Mouse (Mus musculus) layer of hippocampus, adult 9-10 months (tissue): Measurements from ENCODE around the gene Zfand3.

Experiments used
- DNase-seq: peaks from one replicate; pipeline ENCODE4 v3.0.0; 2022; ENCODE audit warnings: low spot score

Zfand3 gene

DNA sequence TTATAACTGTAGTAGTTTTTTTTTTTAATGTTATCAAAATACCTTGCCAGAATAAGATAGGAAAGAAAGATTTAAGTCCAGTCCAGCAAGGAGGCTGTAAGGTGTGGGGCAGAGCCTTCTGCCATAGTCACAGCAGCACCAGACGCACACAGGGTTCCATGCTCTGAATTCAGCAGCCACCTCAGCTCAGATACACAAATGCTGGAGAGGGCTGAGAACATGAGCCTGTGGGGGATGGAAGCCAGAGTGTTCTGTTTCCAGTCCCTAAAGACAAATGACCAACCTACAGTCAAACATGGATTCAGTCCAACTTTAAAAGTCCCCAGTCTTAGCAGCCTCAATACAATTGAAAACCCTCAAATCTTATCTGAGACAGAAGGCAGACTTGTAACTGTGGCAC is 150.3 kb downstream of the Zfand3 start:
- no peak for DNase-seq

DNA sequence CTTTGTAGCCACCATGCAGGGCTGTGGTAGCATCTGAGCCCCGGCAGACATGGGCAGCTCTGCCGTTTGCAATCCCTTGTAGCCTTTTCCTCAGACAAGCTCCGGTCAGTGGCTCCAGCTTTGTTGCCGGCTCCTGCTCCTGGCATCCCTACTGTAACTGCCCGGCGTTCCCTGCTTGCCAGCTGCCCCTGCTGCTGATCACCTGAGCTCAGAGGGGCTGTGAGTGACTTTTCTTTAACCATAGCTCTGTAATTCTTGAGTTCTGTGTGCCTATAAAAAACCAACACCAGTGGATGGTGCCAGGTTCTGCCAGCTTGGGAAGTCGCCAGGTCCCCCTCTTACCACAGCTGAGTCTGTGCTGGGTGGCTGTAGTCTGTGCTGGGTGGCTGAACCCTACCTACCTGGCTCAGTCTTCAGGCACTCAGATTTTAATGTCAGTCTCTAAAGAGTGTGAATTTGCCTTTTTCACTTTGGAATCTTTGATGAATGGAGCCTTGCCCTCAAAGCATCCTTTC is 150.9 kb downstream of the Zfand3 start:
- DNase-seq, result no peak

DNA sequence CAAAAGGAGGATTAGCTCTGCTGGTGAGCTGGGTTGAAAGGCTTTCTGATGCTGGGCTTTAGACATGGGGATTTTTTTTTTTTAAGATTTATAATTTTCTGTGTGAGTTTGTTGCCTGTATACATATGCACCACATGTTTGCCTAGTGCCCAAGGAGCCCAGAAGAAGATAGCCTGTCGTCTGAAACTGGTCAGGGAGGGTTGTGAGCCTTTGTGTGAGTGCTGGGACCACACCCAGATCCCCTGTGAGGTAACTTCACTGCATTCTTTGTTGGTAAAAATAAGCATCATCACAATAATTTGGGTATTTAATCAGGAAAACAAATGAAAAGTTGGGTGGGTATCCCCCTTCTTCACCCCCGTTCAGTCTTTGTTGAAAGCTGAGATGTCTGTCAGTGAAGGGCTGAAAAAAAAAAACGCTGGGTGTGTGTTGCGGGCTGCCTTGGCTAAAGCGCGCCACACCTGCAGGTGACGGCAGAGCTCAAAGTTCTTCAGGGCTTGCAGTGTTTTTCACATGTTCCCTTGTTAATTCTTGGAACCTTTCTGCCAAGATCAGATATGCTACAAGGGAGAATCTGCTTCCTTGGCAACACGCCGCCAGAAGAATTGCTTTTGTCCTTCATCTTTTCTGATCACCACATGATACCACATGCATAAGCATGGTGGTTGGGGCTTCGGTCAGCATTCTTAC is 154.0 kb downstream of the Zfand3 start:
- DNase-seq, result no peak

DNA sequence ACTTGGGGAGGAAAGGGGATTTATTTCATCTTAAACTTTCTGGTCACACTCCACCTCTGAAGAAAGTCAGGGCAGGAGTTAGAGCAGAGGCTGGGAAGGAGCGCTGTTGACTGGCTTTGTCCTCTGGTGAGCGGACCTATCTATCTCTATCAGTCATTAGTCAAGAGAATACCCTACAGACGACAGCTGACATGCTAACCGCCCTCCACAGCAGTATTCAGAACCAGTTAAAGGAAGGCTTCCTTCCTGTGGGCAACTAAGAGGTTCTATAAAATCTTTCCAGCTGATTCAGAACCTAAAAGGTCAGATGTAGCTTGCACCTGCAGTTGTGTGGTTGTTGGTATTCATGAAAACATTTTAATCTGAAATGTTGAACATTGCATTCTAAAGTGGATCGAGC is 154.8 kb downstream of the Zfand3 start:
- no peak for DNase-seq

DNA sequence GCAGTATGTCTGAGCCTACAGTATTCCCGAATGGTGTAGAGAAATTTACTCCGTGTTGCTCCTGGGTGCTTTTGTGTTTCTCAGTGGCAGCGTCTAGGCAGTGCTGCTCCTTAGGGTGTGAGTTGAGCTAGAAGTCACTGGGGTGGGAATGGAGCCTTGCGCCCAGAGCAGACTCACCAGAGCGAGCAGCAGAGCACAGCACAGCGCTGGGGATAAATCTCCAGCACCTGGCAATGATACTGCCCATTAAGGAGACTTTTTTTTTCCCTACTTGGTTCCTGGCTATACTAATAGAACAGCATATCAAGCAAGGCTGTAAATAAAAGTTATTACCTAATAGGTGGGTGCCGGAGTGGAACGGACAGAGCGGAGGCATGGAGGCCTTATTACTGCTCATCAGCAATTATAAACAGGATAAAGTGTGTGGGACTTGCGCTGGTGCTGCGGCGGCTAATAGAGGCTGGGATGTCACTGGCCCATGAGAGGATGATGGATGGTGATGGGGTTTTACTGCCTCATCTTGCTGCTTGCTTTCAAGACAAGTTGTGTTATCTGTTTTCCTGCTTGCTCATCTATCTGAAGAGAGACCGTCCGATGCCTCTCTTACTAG is 156.4 kb downstream of the Zfand3 start:
- DNase-seq, result no peak

DNA sequence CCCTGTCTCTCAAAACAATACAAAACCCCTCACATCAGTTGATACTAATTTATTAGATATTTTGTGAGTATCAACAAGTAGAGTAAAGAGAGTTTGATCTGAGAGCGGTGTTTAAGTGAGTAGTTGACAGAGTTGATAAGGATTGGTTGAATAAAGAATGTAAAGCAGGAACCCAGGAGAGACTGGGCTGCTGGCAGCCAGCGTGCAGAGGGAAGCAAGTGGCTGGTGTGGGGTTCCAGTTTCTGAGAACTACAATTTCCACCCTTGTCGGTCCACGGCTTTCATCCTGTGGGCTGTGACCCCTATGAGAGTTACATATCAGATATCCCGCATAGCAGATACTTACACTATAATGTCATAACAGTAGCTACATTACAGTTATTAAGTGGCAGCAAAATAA is 158.4 kb downstream of the Zfand3 start:
- no peak for DNase-seq

DNA sequence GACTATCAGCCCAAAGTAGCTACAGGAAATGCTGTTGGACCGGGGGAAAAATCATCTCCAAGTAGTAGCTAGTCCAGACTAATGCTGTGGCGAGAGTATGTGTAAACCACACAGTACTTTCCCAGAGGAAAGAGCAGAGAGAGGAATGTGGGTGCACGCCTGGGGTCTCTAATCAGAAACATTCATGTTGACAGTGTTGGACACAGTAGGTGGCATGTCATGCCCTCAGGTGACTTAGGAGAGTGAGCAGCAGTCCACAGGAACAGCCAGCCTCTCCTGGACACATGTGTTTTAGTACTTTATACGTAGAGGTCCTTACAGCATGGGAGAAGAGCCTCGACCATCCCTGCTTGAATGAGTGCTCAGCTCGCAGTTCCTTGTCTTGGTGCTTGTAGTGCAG is 159.3 kb downstream of the Zfand3 start:
- DNase-seq, result no peak

DNA sequence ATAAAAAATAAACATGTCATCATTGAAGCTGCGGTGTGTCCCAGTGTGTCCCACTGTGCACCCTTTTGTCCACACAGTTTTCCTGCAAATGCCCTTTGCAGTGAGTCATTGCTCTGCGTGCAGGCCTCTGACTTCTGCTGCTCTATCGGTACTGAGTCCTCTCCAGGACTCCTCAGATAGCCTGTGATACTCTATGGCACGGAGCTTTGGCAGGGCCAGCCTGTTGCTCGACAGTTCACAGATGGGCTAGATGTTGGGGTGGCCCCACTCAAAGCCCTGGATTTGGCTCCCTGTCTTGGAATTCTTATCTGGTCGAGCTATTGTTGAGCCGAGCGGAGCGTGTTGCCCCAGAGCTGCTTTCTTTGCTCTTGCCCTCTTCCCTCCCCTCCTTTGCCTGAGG is 160.3 kb downstream of the Zfand3 start:
- DNase-seq, result no peak

DNA sequence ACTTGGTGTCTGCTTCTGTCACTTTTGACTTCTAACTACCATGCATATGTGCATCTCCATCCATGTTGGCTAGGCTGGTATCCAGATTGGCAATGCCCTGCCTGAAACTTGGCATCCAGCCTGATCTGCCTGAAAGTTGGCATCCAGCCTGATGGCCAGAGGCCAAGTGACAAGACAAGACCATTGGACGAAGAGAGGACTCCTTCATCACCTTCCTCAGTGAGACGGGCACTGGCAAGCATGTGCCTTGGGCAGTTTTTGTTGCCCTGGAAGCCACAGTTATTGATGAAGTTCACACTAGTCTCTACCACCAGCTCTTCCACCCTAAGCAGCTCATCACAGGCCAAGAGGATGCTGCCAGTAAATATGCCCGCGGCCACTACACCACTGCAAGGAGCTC is 172.9 kb downstream of the Zfand3 start:
- no peak for DNase-seq

DNA sequence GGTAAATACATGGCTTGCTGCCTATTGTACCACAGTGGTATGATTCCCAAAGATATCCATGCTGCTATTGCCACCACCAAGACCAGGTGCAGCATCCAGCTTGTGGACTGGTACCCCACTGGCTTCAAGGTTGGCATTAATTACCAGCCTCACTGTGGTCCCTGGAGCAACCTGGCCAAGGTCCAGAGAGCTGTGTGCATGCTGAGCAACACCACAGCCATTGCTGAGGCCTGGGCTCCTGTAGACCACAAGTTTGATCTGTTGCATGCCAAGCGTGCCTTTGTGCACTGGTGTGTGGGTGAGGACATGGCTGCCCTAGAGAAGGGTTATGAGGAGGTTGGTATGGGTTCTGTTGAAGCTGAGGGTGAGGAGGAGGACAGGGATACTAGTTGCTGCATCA is 173.9 kb downstream of the Zfand3 start:
- DNase-seq, result no peak

DNA sequence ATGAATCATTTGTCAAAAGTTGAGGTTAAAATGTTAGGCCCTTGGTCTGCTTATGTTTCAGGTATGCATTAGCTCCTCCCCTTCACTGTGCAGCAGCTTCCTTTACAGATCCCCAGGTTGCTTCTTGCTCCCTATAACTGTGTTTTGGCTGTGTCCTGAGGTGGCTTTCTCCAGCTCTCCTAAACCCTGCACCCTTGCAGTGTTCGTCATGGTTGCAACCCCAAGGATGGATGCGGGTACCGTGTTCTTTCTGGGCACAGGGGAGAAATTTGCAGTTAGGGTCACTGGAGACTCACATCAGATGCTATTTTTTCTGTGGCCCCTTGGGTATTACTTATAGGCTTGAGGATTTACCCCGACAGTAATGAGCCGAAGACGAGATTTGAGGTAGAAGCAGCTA is 175.7 kb downstream of the Zfand3 start:
- DNase-seq, result no peak

DNA sequence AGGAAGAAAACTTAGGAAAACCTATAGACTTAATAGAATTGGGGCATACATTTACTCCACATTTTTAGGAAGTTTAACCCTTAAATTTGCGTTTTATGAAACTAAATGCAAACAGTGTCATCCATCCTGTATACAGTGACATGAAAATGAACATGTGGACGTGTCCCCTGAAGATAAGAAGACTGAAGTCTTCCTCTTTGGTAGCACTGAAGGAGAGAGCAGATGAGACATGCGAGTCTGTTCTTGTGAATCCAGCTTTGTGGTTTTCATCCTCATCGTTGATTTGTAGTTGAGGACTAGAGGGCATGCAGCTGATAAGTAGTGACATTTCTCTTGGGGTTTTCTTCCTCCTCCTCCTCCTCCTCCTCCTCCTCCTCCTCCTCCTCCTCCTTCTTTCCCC is 177.0 kb downstream of the Zfand3 start:
- no peak for DNase-seq

DNA sequence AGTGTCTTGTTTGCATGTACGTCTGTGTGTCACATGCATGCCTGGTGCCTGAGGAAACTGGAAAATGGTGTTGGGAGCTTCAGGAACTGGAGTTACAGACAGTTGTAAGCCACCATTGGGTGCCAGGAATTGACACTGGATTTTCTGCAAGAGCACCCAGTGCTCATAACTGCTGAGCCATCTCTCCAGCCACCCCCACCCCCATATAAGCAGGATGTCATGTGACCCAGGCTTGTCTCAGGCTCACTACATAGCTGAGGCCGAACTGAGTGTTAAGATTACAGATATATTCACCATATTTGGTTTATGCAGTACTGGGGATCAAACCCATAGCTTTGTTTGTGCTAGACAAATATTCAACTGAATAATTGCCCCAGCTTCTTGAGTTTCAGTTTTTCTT is 177.5 kb downstream of the Zfand3 start:
- no peak for DNase-seq

DNA sequence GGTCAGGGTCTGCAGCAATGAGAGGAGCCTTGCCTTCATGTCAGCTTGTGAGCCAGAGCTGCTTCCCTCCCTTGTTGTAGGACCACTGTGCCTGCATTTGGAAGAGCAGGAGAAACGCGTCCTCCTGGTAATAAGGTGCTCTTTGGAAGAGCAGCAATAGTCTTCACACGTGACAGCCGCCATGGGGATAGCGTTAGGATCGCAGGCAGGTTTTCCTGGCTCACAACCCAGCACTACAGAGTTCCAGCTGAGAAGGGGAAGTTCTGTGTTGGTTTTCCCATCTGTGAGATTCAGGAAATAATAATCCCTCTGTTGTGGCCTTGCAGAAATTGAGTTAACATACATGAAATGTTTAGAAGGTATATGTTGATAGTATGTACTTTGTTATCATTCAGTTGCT is 179.0 kb downstream of the Zfand3 start:
- DNase-seq, result no peak

DNA sequence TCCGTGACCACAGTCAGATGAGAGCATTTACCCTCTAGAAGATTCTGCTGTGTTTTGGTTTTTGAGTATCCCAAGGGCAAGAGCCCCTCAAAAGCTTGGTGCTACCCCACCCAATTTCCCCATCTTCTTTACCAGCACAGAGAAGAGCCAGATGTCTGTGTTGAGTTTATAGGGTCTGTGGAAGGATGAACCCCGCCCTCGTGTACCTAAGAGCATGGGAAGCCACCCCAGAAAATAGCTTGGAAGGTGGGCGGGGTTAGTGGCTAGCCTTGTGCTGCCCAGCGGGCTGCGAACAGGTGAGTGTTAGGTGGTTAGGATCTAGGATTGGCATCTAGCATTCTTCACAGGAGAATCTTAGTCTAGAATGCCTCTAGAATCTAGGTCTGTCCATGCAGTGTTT is 182.6 kb downstream of the Zfand3 start:
- DNase-seq, result no peak

DNA sequence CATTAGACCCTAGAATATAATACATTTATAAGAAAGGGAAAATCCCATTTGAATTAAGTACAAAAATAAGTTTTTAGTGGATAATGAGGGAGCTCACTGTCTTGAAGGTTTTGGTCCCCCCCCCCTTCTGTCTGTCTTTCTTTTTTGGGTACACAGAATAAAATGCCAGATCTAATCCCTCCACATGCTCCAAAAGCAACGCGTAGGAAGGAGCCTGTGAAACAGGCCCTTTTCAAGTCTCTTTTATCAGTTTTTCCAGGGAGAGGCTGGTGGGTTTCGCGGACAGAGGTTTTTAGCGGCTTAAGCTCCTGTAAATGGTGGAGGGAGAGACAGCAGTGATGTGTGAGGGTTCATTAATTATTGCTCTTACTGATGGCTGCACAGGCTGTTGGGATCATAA is 183.0 kb downstream of the Zfand3 start:
- DNase-seq, result no peak

DNA sequence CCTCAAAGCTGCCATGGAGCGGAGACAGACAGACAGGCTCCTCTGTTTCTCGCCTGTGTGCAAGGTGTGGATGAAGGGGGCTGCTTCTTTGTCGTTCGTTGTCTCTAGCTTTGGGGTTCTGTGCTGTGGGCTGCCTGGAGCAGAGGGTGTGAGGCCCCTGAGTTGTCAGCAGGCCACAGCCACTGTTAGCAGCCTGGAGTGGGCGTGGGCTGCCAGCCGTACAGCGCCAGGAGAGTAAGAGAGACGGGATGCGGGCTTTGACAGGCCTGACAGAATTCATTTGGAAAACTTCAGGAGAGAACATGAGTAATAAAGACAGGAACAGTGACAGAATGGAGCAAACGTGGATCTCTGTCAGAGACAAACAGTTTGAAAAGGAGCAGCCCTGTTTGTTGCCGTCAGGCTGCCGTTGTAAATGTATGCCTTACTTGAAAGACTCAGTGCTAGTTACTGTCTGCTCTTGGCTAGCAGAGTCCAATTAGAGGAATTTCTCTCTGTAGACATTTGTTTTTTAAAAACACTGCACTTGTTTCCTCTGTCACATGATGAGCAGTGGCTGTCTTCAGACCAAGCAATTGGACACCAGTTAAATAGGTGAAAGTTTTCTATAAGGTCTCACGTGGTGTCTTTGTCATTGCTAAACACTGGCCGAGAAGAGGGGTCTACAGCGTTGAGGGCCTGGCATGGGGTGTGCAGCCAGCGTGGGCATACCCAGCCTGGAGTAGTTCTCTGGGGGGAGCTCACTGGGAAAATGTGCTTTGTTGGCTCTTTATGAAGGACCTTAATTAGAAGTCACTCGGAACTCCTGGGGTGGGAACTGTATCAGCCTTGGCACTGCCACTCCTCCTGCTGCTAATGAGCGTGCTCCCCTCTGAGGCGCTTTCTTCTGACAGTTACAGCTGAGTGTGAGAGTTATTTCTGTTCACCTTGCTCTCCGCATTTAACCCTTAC is 183.8 kb downstream of the Zfand3 start:
- DNase-seq, result no peak

DNA sequence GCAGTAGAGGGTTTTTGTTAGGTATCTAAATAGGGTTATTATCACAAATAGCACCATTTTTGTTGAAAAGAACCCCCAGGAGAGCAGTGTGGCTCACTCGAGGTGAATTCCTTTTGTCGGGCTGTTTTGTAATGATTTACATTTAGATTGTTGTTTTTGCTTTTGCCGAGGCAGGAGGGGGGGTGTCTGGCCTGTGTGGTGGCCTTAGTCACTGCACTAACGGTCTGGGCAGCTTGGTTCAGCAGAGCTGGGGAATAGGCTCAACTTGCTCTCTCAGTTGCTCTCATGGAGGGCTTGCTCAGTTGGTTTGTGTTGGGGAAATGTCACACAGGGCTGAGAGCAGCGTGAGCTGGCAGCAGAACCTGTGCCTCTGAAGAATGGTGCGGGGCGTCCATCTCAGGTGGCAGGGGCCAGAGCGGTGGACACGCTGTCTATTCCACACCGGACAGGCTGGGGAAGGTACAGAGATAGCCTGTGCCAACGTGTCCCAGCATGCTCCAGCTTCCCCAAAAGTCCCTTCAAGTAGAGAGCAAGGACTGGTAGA is 186.6 kb downstream of the Zfand3 start:
- DNase-seq, result no peak

DNA sequence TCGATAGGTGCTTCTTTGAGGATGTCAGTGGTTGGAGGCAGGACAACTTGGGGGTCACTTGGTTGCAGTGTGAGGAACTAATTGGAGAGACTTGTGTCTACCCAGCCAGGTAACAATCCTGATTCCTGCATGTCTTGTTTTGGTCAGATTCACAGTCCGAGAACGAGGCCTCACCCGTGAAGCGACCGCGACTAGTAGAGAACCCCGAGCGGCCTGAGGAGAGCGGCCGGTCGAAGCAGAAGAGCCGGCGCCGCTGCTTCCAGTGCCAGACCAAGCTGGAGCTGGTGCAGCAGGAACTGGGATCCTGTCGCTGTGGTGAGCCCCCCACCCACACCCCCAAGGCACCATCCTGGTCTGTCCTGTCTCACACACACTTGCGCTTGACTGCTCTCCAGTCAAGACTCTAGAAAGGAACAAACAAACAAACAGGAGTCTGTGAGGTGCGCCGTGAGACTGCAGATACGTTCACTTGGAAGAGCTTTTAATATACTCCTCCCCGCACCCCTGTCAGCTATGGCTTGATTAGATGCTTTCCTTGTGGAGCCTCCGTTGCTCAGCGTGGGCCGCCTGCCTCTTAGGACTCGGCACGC is 188.0 kb downstream of the Zfand3 start:
- DNase-seq, result no peak

DNA sequence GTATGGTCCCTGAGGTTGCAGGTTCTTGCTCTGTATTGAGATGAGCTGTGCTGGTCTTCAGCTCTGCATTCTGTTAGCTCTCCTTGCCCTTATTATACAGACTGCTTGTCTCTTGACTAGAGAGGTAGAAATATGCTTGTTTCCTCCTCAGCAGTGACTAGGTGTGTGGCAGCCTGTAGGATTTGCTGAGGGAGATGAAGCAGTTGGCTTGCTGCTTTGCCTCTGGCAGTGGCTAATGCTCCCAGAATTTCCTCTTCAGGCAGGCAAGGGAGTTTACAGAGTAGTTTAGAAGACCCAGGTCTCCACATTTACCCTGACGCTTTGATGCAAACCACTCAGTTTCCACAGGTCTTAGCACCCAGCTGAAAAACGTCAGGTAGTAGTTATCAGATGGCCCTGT is 189.1 kb downstream of the Zfand3 start:
- no peak for DNase-seq

DNA sequence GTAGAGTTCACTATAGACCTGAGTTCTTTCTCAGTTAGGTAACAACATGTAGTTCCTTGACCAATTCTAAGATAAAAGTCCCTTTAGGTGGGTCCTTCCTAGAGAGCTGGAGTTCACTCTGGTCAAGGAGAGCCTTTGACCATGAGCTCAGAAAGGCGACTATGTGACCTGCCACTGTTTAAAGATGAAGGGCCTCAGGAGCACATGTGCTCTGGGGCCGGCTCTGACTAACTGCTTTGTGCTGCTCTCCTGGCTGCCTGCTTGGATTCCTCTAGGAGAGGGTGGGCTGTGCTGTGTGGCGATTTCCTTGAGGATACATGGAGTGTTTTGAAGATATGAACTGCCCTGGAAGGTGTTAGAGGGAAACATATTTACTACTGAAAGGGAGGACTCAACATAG is 189.6 kb downstream of the Zfand3 start:
- no peak for DNase-seq
